Mouse (Mus musculus): ENCODE results near the gene Nrtn.
A peak's percentile ranks its signal among the peaks of the same experiment; 100 is the strongest.

Nrtn gene

GRCm38 (mm10) chr17:56761991-56762410 is 4.7 kb upstream of the Nrtn start:
- peak; percentile 83 for DNase-seq

- no peak for DNase-seq
These were observed 3.7 kb upstream of the Nrtn start for GRCm38 (mm10) chr17:56761077-56761476.

- no peak for DNase-seq
These were observed 1.9 kb upstream of the Nrtn start for GRCm38 (mm10) chr17:56759261-56759660.

- peak; percentile 91 for DNase-seq
These were observed 802 bp upstream of the Nrtn start for GRCm38 (mm10) chr17:56758132-56758531.

GRCm38 (mm10) chr17:56756703-56757399 is 479 bp downstream of the Nrtn start:
- DNase-seq: no peak

- DNase-seq: no peak
These were observed 2.8 kb downstream of the Nrtn start for GRCm38 (mm10) chr17:56754271-56755185.

- no peak for DNase-seq
These were observed 3.9 kb downstream of the Nrtn start for GRCm38 (mm10) chr17:56753452-56753851.

GRCm38 (mm10) chr17:56751404-56752072 is 5.8 kb downstream of the Nrtn start:
- DNase-seq: no peak

GRCm38 (mm10) chr17:56744173-56744572 is 13.2 kb downstream of the Nrtn start:
- DNase-seq: no peak

GRCm38 (mm10) chr17:56740788-56741160 is 16.6 kb downstream of the Nrtn start:
- DNase-seq: no peak

- no peak for DNase-seq
These were observed 17.1 kb downstream of the Nrtn start for GRCm38 (mm10) chr17:56740118-56740787.

GRCm38 (mm10) chr17:56738221-56738620 is 19.1 kb downstream of the Nrtn start:
- DNase-seq: no peak

GRCm38 (mm10) chr17:56736534-56736933 is 20.8 kb downstream of the Nrtn start:
- DNase-seq: no peak

GRCm38 (mm10) chr17:56729656-56730055 is 27.7 kb downstream of the Nrtn start:
- no peak for DNase-seq

- peak; percentile 70 for DNase-seq
These were observed 28.2 kb downstream of the Nrtn start for GRCm38 (mm10) chr17:56729151-56729550.

GRCm38 (mm10) chr17:56728117-56728516 is 29.2 kb downstream of the Nrtn start:
- DNase-seq: peak; percentile 33

GRCm38 (mm10) chr17:56727659-56728058 is 29.7 kb downstream of the Nrtn start:
- no peak for DNase-seq

GRCm38 (mm10) chr17:56727029-56727649 is 30.2 kb downstream of the Nrtn start:
- no peak for DNase-seq

- DNase-seq: no peak
These were observed 33.7 kb downstream of the Nrtn start for GRCm38 (mm10) chr17:56723419-56724161.

GRCm38 (mm10) chr17:56722441-56722840 is 34.9 kb downstream of the Nrtn start:
- DNase-seq: peak; percentile 66

- peak; percentile 93 for DNase-seq
These were observed 39.8 kb downstream of the Nrtn start, which contains the start of the genes Ndufa11 and Vmac for GRCm38 (mm10) chr17:56717363-56718058. Gene Ndufa11 (plus strand): TSS chr17:56717767. Gene Vmac (minus strand): TSS chr17:56718022.
